Mouse (Mus musculus) 3134 (cell line): ENCODE data around the gene Tarm1.

ENCODE experiments used
- DNase-seq: peaks from one replicate; pipeline ENCODE4 v3.0.0-alpha.2; 2011; ENCODE audit warnings: low spot score; ENCODE audit not compliant: insufficient read length; ENCODE audit errors: extremely low read depth

Gene Tarm1

DNA sequence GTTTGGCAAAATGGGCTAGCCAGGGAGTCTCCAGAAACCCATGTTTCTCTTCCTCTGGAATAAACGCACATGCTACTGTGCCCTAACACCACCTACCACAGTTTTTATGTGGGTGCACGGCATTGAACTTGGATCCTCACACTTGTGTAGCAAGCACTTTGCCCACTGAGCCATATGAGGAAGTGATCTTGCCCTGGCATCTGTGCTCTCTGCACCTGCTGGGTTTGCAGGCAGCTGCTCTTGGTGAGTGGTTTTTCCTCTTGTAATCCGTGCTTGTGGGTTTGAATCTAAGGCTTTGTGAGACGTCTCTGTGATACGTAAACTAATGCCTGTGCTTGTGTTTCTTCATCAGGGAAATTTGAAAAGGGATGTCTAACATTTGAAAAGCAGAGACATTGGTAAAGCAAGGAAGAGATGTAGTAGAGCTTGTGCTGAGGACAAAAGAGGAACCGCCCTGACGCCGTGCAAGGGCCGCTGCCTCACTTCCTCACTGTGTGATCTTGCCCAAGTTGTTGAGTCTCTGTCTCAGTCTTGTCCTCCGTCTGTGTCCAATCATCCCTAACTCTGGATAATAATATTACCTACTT is 59.9 kb downstream of the Tarm1 start:
- no peak for DNase-seq

DNA sequence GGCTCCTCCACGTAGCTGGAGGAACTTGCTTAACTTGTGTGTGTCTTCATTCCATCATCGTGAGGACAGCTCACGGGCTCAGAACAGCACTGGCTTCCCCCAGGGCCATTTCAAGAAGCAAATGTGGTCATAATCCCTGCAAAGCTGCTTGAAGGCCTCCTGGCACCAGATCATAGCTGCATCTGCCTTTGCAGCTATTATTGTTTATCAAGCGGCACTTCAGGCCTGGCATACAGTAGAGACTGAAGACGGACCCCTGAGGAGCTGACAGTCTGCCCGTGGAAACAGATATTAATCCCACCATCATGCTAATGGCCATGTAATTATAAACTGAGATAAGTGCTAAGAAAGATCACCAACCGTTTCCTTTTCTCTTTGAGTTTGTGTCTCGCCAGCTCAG is 61.9 kb downstream of the Tarm1 start:
- DNase-seq = no peak

DNA sequence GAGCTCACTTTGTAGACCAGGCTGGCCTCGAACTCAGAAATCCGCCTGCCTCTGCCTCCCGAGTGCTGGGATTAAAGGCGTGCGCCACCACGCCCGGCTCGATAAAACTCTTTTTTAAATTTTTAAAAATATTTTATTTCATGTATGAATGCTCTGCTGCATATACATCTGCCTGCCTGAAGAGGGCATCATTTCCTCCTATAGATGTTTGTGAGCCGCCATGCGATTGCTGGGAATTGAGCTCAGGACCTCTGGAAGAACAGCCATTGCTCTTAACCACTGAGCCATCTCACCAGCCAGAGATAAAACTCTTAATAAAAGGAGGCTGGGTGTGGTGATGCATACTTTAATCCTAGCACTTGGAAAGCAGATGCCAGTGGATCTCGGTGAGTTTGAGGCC is 62.4 kb downstream of the Tarm1 start:
- no peak for DNase-seq

DNA sequence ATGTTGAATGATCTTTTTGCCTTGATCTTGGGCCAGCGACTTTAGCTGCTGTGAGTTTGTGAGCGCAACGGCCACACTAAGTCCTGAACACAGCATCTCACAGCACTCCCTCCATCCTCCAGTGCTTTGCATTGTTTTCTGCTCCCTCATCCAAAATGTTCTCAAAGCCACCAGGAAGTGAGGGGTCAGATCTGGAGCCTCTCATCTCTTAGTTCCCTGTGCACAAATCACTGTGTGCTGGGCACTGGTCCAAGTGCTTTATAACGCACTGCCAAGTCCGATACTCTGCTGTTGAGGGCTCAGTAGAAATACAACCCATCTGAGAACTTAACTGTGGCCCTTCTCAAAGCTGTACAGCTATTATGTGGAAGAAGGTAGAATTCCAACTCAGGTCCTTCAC is 64.5 kb downstream of the Tarm1 start:
- no peak for DNase-seq
